Mouse (Mus musculus): Measurements from ENCODE around the gene Kcna3. TPM values are rescaled to one million over a fixed set of nuclear protein-coding genes. Genes with fewer than 3 reads are reported as not detected.
A peak's percentile ranks its signal among the peaks of the same experiment; 100 is the strongest.

Kcna3 gene
- total RNA-seq (2021): under 1 TPM; 0.22 to 0.64 TPM
- long read RNA-seq, experiment 1: 0 reads
- long read RNA-seq, experiment 2: 0 reads

DNA sequence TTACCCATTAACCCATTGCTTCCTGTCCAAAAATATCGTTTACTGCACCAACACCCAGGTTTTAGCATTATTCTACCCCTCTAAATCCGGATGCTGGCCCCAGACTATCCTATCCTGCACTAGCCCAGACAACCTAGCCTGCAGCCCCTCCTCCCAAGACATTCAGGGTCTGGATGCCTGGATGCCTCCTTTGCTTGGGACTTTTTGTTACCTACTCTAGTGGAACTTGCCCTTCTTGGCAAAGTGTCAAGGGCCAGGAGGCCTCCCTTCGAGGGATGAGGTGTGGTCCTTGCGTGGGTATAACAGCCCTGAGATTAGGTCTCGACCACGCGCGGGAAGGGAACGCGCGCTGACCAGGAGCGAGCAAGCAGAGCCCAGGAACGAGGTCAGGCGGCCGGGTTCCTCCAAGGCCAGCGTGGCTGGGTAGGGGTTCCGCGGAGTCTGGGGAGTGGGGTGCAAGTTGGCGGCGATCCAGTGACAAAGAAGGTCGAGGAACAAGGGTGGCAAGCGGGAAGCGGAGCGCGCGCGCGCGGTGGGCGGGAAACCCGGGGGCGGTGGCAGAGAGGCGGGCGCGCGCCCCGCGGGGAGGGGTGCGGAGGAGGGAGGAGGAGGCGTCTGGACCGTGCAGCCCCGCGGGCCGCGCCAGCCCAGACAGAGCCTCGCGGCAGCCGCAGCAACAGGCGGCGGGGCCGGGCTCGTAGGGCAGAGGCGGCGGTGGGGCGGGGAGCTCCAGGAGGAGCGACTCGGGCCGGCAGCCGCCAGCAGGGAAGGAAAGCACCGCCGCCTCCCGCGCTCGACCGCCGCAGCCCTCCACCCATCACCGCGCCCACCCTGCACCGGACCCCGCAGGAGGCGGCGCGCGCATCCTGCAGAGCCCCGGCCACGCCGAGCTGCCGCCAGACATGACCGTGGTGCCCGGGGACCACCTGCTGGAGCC, at the start of gene Kcna3:
Gene Kcna3 (plus strand): TSS at position 649 of the 937 bp plus-strand sequence.
- peak; percentile 68 for DNase-seq

DNA sequence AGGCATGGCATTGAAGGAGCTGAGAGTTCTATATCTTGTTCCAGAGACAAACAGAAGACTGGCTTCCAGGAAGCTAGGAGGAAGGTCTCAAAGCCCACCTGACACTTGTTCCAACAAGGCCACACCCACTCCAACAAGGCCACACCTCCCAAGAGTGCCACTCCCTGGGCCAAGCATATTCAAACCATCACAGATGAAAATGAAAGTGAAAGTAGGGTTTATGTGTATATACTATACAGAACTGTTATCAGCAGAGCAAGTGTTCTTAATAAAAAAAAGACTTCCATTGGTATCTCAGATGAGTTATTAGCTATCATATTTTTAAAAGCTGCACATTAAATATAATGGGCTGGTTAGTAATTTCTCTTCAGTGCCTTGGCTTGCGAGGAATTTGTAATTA, 44.6 kb upstream of the Kcna3 start:
- DNase-seq: no peak

DNA sequence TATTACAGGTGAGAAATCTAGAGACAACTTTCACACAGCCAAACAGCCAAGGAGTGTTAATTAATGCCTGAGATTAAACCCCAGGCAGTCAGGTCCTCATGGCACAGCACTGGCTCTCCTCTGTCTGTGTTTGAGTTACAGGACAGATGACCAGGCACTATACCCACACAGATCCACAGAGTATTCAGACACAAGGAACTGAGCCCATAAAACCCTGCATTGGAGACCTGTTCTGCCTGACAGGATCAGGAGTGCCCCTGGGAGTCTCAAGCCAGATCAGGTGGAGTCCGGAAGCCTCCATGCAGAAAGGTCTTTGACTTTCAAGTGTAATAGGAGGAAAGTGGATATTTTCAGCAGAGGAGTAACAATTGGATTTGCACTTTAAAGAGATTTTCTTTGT, 40.6 kb upstream of the Kcna3 start:
- no peak for DNase-seq

DNA sequence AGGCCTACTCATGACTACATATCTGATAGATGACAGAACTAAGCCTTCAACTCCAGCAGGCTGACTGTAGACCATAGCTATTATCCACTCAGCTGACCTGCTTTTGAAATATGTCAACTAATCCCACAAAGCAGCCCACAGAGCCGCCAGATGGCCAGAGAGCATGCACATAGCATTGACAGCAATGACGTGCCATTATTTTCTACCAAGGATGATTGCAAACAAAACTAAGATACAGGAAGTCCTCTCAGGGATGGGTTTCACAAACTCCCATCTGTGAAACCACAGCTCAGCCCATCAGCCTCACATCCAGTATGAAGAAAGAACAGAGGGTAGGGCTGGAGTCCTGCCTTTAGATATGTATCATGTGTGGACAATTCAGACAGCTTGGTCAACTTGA, 39.8 kb upstream of the Kcna3 start:
- no peak for DNase-seq

DNA sequence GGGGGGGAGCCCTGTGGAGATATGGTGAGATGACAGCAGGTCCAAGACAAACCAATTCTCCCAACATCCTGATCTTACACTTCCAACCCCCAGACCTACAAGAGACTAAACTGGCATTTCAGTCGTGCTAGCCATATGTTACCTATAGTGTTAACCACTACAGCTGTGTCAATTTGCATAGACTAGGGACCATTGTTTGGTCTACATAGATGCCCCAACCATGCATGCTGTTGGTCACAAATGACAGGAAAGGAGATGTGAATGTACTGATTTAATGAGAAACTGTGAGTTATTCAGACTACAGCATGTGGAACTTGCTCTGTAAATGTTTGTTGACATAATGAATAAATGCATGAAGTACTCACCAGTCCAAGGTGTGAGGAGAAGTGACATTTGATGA, 37.6 kb upstream of the Kcna3 start:
- no peak for DNase-seq

DNA sequence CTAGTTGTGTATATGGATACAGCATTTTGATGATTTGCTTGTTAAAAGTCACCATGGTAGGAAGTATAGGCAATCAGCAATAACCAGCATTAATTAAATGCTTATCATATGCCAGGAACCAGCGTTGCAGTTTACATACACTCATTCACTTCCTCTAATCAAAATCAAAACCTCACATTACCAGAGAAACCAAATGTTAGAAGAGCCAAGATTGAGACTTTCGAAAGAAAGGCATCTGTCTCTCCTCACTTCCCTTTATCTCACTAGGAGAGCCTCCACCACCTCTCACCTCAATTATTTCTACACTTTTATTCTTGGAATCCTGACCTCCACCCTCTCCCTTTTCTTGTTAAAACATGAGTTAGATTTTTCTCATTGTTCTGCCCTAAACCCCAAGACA, 35.8 kb upstream of the Kcna3 start:
- no peak for DNase-seq

DNA sequence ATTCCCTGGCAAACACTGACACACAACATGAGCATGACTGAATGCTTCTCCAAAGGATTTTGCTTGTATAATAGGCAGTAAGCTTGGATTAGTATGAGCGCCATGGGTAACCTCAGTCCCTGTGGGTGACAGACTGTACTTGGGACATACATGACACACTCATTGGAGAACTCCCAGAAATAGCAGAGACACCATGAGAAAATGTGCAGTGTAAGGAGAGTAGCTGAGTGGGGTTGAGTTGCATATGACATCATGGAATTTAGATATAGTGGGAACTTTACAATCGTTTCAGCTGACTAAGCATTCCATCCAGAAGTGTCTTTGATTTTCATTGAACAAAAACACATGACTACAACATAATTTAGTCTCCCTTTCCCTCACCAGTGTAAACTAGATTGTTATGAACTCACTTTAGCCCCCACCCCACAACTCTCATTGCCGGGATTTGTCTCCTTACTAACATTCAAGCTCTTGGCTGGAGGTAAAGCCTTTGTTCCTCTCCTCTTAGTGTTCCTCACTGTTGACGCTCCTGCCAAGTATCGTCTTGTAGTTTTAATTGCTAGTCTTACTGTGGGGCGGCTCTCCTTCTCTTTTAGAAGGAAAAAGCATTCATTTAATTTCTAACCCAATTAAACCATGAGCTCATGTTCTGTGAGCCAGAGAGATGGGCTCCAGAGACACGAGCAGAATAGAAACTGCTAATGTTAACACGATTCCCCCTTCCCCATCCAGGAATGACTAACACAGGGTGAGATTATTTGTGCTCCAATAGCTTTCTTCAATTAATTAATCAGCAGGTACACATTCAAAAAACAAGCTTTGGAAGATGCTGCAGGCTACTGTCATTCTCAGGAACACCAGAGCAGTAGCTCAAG, 33.5 kb upstream of the Kcna3 start:
- DNase-seq: no peak

DNA sequence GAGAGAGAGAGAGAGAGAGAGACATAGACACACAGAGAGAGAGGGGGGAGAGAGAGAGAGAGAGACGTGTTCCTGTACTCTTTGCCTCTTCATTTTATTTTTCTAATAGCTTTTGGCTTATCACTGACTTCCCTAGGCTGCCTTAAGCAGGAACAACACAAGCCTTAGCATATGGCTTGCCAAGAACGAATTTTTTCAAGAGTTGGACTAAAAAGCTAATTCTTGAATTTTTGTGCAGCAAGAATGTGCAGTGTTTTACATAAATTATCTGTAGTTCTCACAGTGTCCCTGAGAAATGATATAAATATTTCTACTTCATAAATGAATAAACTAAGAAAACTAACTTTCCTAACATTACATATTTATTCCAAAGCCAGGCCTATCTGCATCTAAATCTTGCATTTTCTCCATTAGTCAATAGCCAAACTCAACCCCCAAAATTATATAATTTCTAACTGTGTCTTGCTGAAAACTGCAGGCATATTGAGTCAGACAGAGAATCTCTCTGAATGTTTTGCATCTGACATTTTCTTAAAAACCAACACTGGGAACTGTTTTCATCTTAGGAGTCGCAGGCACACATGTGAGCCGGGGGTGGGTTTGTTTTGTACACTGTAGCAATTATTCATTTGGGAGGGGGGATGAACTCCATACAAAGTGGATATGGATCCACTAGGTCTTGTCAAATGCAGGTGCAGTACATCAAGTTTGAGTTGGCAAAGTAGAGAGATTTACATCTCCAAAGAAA, 26.5 kb upstream of the Kcna3 start:
- DNase-seq: no peak

DNA sequence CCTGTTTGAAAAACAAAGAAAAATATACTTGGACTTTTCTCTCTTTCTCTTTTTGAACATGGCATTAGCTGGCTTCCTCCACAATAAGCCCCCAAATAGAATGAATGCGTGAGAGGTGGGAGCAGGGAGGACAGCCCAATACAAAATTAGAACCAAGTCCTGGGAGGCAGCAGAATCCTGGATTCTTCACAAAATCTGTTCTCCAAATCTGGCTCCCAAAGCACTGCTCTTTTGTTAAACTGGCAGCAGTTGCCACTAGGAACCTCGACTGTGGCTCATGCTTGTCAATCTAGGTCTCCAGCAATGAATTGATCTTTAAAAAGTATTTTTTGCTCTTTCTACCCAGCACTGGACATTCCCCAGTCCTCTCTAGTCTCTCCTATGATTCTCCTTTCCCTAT, 17.7 kb upstream of the Kcna3 start:
- DNase-seq: no peak

DNA sequence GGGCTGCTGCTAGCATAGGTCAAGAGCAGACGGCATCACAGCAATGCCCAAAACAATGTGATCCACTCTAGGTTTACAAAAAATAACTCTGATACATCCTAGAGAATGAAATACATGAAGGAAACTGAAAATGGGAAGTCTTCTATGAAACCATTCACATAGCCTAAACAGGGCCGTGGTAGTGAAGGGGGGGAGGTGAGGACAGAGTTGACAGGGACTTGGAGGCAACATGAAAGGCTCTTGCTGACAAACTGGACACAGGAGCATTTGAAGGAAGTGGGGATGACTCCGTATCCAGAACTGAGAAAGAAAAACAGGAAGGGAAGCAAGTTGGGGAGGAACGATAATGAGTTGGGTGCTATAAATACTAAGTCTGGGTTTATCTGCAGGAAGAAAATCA, 4.4 kb upstream of the Kcna3 start:
- no peak for DNase-seq

DNA sequence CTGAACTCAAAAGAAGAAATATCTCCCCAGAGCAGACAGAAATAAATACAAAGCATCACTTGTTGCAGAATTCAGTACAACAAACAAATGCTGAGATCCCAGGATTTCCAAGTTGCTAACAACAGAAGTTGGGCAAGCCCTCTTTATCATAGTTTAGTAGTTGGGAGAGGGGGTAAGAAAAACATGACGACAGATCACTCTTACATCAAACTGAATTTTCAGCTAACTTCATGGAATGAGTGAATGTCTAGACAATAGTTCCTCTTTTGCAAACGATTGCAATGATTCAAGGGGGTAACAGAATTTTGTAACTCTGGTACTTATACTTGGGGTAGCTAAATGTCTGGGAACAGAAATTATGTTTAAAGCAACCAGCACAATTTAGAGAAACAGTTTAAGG, 1.2 kb upstream of the Kcna3 start:
- DNase-seq: no peak

DNA sequence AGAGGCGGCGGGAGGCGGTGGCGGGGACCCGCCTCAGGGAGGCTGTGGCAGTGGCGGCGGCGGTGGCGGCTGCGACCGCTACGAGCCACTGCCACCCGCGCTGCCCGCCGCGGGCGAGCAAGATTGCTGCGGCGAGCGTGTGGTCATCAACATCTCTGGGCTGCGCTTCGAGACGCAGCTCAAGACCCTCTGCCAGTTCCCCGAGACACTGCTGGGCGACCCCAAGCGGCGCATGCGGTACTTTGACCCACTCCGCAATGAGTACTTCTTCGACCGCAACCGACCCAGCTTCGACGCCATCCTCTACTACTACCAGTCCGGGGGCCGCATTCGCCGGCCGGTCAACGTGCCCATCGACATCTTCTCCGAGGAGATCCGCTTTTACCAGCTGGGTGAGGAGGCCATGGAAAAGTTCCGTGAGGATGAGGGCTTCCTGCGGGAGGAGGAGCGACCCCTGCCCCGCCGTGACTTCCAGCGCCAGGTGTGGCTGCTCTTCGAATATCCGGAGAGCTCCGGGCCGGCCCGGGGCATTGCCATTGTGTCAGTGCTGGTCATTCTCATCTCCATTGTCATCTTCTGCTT, 580 bp downstream of the Kcna3 start:
- peak; percentile 3 to 27 for DNase-seq

DNA sequence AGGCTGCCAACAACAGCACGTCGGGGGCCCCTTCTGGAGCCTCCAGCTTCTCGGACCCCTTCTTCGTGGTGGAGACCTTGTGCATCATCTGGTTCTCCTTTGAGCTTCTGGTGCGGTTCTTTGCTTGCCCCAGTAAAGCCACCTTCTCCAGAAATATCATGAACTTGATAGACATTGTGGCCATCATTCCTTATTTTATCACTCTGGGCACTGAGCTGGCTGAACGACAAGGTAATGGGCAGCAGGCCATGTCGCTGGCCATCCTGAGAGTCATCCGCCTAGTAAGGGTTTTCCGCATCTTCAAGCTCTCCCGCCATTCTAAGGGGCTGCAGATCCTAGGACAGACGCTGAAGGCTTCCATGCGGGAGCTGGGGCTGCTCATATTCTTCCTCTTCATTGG, 1.1 kb downstream of the Kcna3 start:
- DNase-seq: peak in 1 of 2 experiments; percentile 6

DNA sequence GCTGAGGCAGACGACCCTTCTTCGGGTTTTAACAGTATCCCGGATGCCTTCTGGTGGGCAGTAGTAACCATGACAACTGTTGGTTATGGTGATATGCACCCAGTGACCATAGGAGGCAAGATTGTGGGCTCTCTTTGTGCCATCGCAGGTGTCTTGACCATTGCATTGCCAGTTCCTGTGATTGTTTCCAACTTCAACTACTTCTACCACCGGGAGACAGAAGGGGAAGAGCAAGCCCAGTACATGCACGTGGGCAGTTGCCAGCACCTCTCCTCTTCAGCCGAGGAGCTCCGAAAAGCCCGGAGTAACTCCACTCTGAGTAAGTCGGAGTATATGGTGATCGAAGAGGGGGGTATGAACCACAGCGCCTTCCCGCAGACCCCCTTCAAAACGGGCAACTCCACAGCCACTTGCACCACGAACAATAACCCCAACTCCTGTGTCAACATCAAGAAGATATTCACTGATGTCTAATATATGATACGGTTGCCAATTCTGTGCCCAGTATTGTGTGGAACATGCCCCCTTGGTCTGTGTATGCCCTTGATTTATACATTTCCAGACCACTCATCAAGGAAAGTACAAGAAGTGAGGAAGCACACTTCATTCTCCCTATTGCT, 1.7 kb downstream of the Kcna3 start:
- DNase-seq: peak in 1 of 2 experiments; percentile 4

DNA sequence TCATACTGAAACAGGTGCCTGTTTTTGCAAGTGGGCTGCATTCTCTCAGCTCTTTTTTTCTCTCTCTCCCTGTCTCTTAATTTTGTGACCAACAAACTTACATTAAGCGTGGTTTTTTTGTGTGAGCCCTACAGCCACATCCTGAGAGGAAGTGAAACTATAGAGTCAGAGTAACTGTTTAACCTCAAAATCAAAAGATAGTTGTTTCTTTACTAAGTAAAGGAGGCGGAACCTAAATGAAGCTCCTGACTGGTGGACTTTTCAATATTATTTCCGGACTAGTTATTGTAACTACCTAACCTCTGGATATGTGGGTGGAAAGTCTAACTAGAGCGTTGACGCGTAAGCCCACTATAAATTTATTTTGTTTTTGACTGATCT, 2.2 kb downstream of the Kcna3 start:
- peak in 1 of 2 experiments; percentile 18 for DNase-seq

DNA sequence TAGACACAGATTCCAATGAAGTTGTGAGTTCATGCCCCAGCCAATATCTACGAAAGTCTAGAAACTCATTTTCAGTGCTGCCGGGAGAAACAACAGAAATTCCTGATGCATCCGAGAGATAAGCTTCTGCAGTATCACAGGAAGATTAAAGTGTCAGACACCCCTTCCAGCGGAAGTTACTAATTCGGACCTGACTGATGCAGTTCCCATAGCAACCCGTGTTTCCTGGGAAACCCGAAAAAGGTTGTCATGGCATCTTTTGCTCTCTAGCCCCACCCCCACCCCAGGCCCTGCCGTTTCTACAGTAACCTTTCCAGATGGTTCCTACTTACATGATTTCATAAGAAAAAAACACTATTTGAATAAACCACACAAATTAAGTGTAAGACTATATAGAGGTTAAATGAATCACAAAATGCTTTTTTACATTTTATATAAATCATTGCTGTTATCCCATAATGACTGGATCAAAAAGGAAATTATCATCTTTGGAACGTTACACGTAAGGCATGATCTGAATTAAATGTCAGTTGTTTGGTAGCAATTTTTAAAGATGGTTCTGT, 2.8 kb downstream of the Kcna3 start:
- no peak for DNase-seq

DNA sequence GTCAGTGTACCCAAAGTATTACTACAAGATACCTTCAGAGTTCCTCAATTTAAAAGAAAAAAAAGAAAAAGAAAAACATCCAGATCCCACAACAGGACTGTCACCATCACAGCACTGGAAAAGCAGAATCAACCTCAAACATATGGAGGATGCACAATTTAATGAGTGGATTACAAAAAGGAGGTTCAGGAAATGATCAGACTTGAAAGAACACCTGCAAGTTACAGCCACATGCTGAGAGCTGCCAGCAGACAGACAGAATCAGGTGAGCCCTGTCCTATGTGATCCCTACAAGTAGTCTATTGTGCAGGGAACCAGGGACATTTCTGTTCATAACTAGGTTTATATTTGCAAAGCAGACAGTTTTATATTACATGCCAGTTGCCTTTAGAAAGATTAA, 3.3 kb downstream of the Kcna3 start:
- no peak for DNase-seq

DNA sequence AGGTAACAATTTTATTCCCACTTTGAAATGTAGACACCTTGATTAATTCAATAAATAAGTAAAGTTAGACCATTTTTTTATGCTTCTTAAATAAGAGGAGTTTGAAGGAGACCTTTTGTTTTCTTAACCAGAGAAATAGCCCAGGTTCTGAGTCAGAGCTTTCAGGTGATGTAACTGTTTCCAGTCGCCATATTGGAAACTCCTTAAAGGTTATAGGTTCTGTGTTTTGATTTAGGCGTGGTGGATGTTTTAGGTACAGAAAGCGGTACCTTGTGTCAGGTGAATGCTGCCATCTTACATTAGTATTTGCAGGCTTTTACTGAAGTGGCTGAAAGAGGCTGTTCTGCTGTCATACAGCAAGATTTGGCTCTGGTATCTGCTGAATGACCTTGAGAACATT, 4.4 kb downstream of the Kcna3 start:
- DNase-seq: no peak

DNA sequence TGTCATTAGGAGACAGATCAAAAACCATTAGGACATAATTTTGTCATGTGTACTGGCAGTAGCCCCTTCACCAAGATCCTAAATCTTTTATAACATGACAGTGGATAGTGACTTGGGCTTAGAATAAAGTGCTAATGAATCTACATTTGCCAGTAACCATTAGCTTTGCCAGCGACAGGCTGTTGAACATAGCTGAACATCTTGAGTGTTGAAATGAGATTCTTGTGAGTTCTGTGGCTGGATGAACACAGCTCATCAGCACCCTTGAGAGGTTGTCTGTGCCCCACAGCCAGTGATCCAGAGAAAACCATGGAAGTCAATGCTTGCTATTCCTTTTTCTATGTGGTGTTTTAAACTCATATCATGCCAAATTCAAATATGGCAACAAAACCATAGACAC, 5.7 kb downstream of the Kcna3 start:
- DNase-seq: no peak

DNA sequence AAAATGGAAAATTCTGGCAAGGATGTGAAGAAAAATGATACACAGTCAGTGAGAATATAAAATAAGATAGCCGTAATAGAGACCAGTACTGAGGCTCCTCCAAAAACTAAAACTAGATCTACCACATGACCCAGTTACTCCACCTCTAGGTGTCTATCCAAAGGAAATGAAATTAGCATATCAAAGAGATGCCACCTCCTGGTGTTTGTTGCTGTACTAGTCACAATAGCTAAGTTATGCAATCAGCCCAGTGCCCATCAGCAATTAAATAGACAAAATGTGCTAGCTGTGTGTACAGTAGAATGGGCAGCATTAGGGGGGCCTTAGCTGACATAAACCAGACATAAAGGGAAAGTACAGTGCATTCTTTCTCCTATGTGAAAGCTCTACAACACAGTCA, 25.5 kb downstream of the Kcna3 start:
- no peak for DNase-seq

DNA sequence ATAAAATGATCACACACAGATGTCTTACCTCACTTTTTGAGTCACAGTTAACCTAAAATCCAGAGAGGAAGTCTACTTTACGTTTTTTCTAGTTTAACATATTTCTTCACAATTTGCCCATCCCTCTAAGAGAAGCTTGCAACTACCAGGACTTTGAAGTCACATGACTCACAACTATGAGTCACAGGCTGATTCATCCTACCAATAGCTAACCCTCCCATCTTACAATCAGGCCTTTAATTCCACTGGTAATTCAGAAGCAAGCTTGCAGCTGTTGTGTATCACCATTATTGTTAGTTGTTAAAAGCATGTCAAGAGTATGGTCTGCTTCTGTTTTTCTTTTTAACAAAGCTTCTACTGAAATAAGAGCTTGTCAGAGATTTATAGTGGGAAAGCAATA, 26.8 kb downstream of the Kcna3 start:
- DNase-seq: peak; percentile 46 to 54

Measured in heart, adult 18-20 months (tissue).